Mouse (Mus musculus) midbrain, embryonic 16.5 days (tissue): ENCODE data around the gene Nfib. TPM values are rescaled to one million over a fixed set of nuclear protein-coding genes. Genes with fewer than 3 reads are reported as not detected.

Experiments used
- ATAC-seq: fragments of 200-750 bp; cut with Nextera tagmentation; 2 replicates; pipeline ENCODE4 v1.8.0; 2017; ENCODE audit warnings: moderate TSS enrichment
- H3K27ac ChIP-seq: fragments of 300-500 bp; sonication (generic); 2 replicates; pipeline ENCODE4 v1.5.1; 2014; ENCODE audit warnings: mild to moderate bottlenecking, low read length, mixed read lengths
- H3K27me3 ChIP-seq: fragments of 300-500 bp; sonication (generic); 2 replicates; pipeline ENCODE4 v1.6.1; 2014; ENCODE audit warnings: low read depth, low read length, mixed read lengths; ENCODE audit not compliant: control insufficient read depth, insufficient read depth
- H3K36me3 ChIP-seq: fragments of 300-500 bp; sonication (generic); 2 replicates; pipeline ENCODE4 v1.6.1; 2014; ENCODE audit warnings: mild to moderate bottlenecking, low read length, moderate library complexity, mixed read lengths; ENCODE audit not compliant: control insufficient read depth, insufficient read depth
- H3K4me1 ChIP-seq: fragments of 300-500 bp; sonication (generic); 2 replicates; pipeline ENCODE4 v1.6.1; 2014; ENCODE audit warnings: mild to moderate bottlenecking, low read length, mixed read lengths; ENCODE audit not compliant: control insufficient read depth, insufficient read depth
- H3K4me2 ChIP-seq: fragments of 300-500 bp; sonication (generic); 2 replicates; pipeline ENCODE4 v1.6.1; 2014; ENCODE audit warnings: mild to moderate bottlenecking, low read length, mixed read lengths
- H3K4me3 ChIP-seq: fragments of 300-500 bp; sonication (generic); 2 replicates; pipeline ENCODE4 v1.5.1; 2014; ENCODE audit warnings: low read depth, mild to moderate bottlenecking, low read length, moderate library complexity, mixed read lengths
- H3K9ac ChIP-seq: fragments of 300-500 bp; sonication (generic); 2 replicates; pipeline ENCODE4 v1.6.1; 2014; ENCODE audit warnings: low read depth, low read length, mixed read lengths
- H3K9me3 ChIP-seq: fragments of 300-500 bp; sonication (generic); replicated peaks from 2 replicates; pipeline ENCODE4 v1.6.1; 2014; ENCODE audit warnings: mild to moderate bottlenecking, low read length, mixed read lengths; ENCODE audit not compliant: control insufficient read depth, poor library complexity, severe bottlenecking
- WGBS: fragments of 180-500 bp; shearing (Covaris S2); extraction: QIAGEN DNeasy Blood & Tissue Kit; methylation state at CpG from one replicate; pipeline ENCODE4 v1.1.7; 2014; 5-methylcytosine and 5-hydroxymethylcytosine counted together
- polyA plus RNA-seq: library from polyadenylated mRNA; unstranded; fragments of >200 nt; fragmentation: Nextera tagmentation; extraction: Ambion mirVana; gene quantifications from 2 replicates; pipeline ENCODE4 v1.2.1, GENCODE M21; 2015

Gene Nfib
- polyA plus RNA-seq, 1 experiment from 2014 or later: 47.2 TPM

- under 1% methylated on average over 25 of the region's 30 CpGs for WGBS
- H3K36me3 ChIP-seq: no peaks in the 10 kb centered on the region
- peak overlapping the region; percentile 99 for H3K4me2 ChIP-seq
- H3K9me3 ChIP-seq: no peaks in the 10 kb centered on the region
- H3K4me3 ChIP-seq: peak overlapping the region; percentile 71
- H3K9ac ChIP-seq: peak overlapping the region; percentile 79
- H3K4me1 ChIP-seq: peaks cover 17% of the 10 kb centered on the region
- H3K27ac ChIP-seq: peak overlapping the region; percentile 97
- no peaks in the 10 kb centered on the region for H3K27me3 ChIP-seq
- ATAC-seq: peak; percentile 77
Measured at GRCm38 (mm10) chr4:82506731-82507331, 198.7 kb downstream of the Nfib start.

DNA sequence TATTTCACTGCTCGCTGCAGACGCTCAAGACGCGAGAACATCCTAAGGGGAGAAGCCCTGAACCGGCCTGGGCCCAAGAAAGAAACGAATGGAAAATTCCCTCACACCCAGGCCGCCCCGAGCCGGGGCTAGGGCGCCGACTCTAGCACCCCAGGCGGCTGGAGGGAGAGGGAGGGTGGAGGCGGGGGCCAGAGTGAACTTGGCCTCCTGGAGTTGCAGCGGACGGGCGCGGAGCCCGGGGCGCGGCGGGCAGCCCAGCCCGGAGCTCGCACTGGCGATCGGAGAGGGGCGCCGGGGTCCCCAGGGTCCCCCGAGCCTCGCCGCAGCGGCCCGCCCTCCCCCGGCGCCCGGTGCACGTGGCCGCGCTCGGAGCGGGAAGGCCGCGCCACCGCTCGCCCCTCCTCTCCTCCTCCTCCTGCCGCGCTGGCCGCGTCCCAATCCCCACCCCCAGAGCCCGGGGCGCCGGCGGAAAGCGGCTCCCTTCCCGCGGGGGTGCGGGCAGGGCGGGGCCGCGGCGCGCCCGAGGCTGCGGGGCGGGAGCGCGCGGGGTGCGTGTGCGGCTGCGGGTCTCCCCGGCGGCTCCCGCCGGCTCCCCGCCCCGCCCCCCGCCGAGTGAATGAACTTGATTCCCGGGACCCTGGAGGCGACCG is 199.3 kb downstream of the Nfib start:
- under 1% methylated on average over 59 of the region's 81 CpGs for WGBS
- Histone ChIP-seq H3K27me3 (no peaks in the 10 kb centered on the region), H3K36me3 (no peaks in the 10 kb centered on the region)

GRCm38 (mm10) chr4:82505121-82506031 is 200.2 kb downstream of the Nfib start:
- under 1% methylated on average over 49 of the region's 72 CpGs for WGBS
- peak; percentile 36 for ATAC-seq
- no peaks in the 10 kb centered on the region for H3K9me3 ChIP-seq
- peak overlapping the region; percentile 97 for H3K27ac ChIP-seq
- H3K36me3 ChIP-seq: no peaks in the 10 kb centered on the region
- H3K27me3 ChIP-seq: no peaks in the 10 kb centered on the region
- peak overlapping the region; percentile 79 for H3K9ac ChIP-seq
- H3K4me3 ChIP-seq: peak overlapping the region; percentile 71
- H3K4me2 ChIP-seq: peak overlapping the region; percentile 99
- H3K4me1 ChIP-seq: peaks cover 14% of the 10 kb centered on the region

More for the DNA sequence above, 199.3 kb downstream of the Nfib start:
- H3K4me3 ChIP-seq: peak overlapping the region; percentile 71
- no peaks in the 10 kb centered on the region for H3K9me3 ChIP-seq
- peak overlapping the region; percentile 99 for H3K4me2 ChIP-seq
- peak; percentile 74 for ATAC-seq
- peak overlapping the region; percentile 79 for H3K9ac ChIP-seq
- H3K27ac ChIP-seq: peak overlapping the region; percentile 97
- peaks cover 14% of the 10 kb centered on the region for H3K4me1 ChIP-seq

DNA sequence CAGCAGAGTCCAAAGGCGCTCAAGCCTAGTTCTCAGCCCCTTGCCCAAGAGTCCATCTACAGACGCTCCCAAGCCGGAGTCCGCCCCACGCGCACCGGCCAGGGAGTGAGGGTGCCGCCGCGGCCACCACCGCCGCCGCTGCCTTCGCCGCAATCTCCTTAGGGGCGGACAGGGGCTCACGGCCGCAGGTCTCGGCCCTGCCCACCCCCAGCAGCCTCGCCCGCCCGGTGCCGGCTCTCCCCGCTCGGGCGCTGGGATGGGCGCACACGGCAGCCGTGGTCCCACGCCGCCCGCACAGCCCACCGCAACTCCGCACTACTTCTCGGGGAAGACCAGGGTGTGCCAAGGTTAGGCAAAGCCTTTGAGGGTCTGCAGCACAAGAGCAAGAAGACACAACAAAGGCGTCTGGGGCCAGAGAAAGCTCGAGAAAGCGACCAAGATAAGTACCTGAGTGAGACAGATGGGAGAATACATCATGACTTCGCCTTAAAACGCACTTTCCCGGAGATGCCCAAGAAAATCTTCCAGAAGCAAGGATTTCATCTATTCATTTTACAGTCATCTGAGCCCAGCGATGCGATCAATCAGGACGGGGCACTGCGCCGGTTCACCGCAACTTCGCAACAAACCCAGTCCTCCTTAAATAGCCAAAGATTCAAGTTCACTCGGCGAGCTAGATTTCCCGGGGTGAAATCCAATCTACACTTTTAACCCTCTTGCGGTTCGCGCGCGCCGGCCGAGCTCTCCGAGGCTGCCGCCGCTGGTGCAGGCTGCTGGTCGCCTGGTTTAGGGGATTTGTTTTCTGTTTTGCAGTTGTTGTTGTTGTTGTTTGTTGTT is 201.0 kb downstream of the Nfib start:
- Histone ChIP-seq H3K27ac (peak overlapping the region; percentile 97), H3K4me3 (peak overlapping the region; percentile 71), H3K27me3 (no peaks in the 10 kb centered on the region), H3K4me1 (peaks cover 14% of the 10 kb centered on the region), H3K9ac (peak overlapping the region; percentile 75), H3K36me3 (no peaks in the 10 kb centered on the region), H3K4me2 (peak overlapping the region; percentile 99), H3K9me3 (no peaks in the 10 kb centered on the region)
- under 1% methylated on average over 62 of the region's 62 CpGs for WGBS
- ATAC-seq: no peak

GRCm38 (mm10) chr4:82504015-82504283 is 201.6 kb downstream of the Nfib start:
- Histone ChIP-seq H3K36me3 (no peaks in the 10 kb centered on the region), H3K4me2 (peak overlapping the region; percentile 99), H3K4me3 (peak overlapping the region; percentile 71), H3K27ac (peak overlapping the region; percentile 97), H3K9ac (peak overlapping the region; percentile 75), H3K27me3 (no peaks in the 10 kb centered on the region), H3K9me3 (no peaks in the 10 kb centered on the region), H3K4me1 (peaks cover 14% of the 10 kb centered on the region)
- ATAC-seq: no peak
- WGBS: 3% methylated on average over 10 of the region's 10 CpGs

- Histone ChIP-seq H3K9ac (peak overlapping the region; percentile 75; the same call in 1 of the 2 replicates), H3K4me3 (peak overlapping the region; percentile 71), H3K4me1 (peaks cover 14% of the 10 kb centered on the region), H3K27me3 (no peaks in the 10 kb centered on the region), H3K27ac (peak overlapping the region; percentile 65; the same call in 1 of the 2 replicates), H3K4me2 (peak overlapping the region; percentile 99), H3K9me3 (no peaks in the 10 kb centered on the region), H3K36me3 (no peaks in the 10 kb centered on the region)
- 19% methylated on average over 8 of the region's 8 CpGs for WGBS
- no peak for ATAC-seq
Measured at GRCm38 (mm10) chr4:82503274-82504014, 202.1 kb downstream of the Nfib start.

- peaks cover 13% of the 10 kb centered on the region for H3K4me1 ChIP-seq
- no peaks in the 10 kb centered on the region for H3K36me3 ChIP-seq
- peak overlapping the region; percentile 71 for H3K4me3 ChIP-seq
- no peaks in the 10 kb centered on the region for H3K9me3 ChIP-seq
- H3K27me3 ChIP-seq: no peaks in the 10 kb centered on the region
- ATAC-seq: no peak
- 58% methylated on average over 2 of the region's 2 CpGs for WGBS
- no peak overlapping the region; the same call in 1 of the 2 replicates for H3K27ac ChIP-seq
- H3K9ac ChIP-seq: peak overlapping the region; percentile 54; the same call in 1 of the 2 replicates
- peak overlapping the region; percentile 46 for H3K4me2 ChIP-seq
Measured at GRCm38 (mm10) chr4:82502611-82503010, 202.9 kb downstream of the Nfib start.

DNA sequence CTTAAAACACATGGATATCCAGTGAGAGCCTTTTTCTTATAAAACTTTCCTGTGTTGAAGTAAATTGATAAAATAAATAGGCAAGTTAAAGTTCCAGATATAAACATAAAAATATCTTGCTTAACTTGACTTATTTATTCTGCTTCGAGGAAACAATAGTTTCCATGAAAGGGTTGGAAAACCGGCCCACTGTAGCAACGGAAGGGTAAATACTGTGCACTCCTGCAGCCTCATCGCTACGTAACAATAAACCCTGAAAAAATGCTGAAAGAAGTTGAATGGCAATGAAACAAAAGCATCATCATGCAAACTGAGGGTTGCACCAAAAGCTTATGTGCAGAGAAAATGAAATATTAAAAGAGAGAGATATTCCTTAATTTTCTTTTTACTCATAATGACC is 203.5 kb downstream of the Nfib start:
- Histone ChIP-seq H3K9me3 (no peaks in the 10 kb centered on the region), H3K4me2 (peak overlapping the region; percentile 40), H3K4me1 (peaks cover 9% of the 10 kb centered on the region), H3K36me3 (no peaks in the 10 kb centered on the region), H3K27me3 (no peaks in the 10 kb centered on the region), H3K27ac (no peak overlapping the region), H3K4me3 (peak overlapping the region; percentile 34), H3K9ac (0 out of 2 replicates have a peak overlapping the region, but pooled peaks have one; percentile 30)
- ATAC-seq: no peak
- 31% methylated on average over 5 of the region's 5 CpGs for WGBS
